Mouse (Mus musculus) induced T-regulatory cell, adult 2 months (primary cell): ENCODE measurements around the gene Eif4e2.

Source experiments
- DNase-seq: peaks from one replicate; pipeline ENCODE4 v3.0.0-alpha.2; 2012; ENCODE audit warnings: low read depth

Gene Eif4e2

GRCm38 (mm10) chr1:87201848-87202247, 11.9 kb upstream of the Eif4e2 start:
- DNase-seq, result no peak

- DNase-seq, result no peak
Observed at GRCm38 (mm10) chr1:87203779-87204178, 9.9 kb upstream of the Eif4e2 start.

DNA sequence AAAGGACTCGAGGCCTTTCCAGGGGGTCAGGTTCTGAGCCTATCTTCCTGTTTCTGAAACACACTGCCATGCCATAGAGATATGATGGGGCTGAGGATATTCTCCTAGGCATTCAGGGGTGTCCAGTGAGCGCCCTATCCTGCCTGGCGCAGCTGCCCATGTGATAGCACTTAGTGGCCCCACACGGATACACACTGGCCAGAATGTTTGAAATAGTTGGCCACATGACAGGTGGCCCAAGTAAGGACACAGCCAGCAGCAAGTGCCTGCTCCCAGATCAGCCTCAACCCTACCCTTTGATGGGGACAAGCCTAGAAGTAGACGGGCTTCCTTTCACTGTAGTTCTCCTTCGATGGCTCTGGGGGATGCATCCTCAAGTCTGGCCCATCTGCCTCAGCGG, 9.2 kb upstream of the Eif4e2 start, which contains the start of gene Chrng:
Gene Chrng, plus strand, starts transcription at position 193 of the 400 bp plus-strand sequence.
- DNase-seq, result no peak

- DNase-seq, result peak; percentile 46
Observed at GRCm38 (mm10) chr1:87205038-87205437, 8.7 kb upstream of the Eif4e2 start.

DNA sequence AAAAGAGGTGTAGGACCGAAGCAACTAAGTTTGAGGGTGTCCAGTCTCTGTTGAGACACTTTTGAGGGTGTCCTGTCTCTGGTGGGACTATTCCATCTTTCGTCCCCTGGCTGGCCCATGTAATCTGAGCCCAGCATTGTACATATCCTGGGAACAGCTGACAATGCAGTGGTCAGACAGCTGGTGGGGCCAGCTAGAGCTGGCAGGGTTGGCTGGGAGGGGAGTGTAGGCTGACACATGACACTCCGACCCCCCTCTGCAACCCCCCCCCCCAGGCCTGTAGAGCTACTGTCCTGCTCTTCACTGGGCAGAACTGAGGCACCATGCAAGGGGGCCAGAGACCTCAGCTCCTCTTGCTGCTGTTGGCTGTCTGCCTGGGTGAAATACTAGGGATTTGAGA, 8.2 kb upstream of the Eif4e2 start:
- DNase-seq, result no peak

GRCm38 (mm10) chr1:87206339-87206738, 7.4 kb upstream of the Eif4e2 start:
- peak; percentile 59 for DNase-seq

DNA sequence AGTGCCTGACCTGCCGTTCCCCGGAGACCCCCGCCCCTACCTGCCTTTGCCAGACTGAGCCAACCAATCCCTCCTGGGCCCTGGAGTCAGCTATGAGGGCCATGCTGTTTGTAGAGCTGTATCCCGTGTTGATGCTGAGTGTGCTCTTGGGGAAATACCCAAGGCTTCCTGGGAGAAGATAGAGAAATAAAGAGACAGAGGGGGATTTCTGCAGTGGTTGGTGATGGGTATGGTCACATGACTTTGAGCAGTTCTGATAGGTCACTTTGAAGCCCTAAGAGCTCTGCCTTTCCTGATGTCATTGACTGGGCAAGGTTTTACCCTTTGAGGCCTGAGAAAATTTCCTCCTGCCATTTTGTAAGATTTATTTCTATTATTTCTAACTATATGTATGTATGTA, 2.3 kb upstream of the Eif4e2 start:
- DNase-seq, result peak; percentile 40

GRCm38 (mm10) chr1:87214748-87215147, 1.0 kb downstream of the Eif4e2 start:
- DNase-seq, result peak; percentile 76

DNA sequence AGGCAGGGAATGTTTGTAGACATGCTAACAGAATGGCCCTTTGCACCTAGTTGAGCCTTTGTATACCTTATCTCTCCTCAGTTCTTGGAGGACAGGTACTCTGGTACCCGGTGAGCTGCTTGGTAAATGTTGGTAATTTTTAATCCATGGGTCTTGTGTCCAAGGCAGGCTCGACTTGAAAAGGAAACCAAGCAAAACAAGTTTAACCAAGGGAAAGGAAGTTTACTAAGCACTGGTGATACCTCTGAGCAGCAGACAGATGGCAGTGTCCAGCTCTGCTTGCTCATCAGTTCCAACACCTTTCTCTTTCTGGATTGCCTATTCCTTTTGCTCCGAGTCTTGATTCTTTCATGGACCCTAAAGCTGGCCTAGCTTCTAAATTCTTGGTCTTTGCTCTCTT, 4.2 kb downstream of the Eif4e2 start:
- DNase-seq, result peak; percentile 52

DNA sequence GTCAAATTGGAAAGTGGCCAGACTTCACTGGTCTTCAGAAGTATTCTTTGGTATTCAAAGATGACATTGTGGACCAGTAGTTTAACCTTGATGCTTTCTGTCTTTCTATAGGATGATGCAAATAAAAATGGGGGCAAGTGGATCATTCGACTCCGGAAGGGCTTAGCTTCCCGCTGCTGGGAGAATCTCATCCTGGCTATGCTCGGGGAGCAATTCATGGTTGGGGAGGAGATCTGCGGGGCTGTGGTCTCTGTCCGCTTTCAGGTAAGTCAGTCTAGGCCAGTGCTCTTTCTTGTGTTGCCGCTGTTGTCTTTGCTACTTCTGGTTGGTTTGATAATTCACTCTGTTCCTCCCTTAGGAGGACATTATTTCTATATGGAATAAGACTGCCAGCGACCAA, 12.0 kb downstream of the Eif4e2 start:
- DNase-seq, result no peak

- DNase-seq, result no peak
Observed at GRCm38 (mm10) chr1:87226409-87227159, 12.9 kb downstream of the Eif4e2 start.

GRCm38 (mm10) chr1:87227160-87227550, 13.4 kb downstream of the Eif4e2 start:
- DNase-seq, result no peak

DNA sequence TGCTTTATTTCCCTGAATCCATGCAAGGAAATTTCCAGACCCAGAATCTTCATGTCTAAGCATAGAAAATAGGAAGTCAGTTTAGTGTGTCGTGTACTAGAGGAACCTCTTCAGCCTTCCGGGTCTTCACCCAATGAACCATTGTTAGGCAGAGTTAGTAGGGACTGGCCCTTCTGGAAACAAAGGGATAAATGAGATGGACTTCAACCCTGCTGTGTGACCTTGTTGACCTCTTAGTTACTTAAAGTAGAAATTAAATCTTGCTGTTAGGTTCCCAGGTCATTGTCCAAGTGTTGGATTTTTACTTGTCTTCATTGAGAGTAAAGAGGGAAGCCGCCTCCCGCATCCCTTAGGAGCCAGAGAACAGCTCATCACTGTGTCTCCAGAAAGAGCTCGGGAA, 16.9 kb downstream of the Eif4e2 start:
- DNase-seq, result no peak

DNA sequence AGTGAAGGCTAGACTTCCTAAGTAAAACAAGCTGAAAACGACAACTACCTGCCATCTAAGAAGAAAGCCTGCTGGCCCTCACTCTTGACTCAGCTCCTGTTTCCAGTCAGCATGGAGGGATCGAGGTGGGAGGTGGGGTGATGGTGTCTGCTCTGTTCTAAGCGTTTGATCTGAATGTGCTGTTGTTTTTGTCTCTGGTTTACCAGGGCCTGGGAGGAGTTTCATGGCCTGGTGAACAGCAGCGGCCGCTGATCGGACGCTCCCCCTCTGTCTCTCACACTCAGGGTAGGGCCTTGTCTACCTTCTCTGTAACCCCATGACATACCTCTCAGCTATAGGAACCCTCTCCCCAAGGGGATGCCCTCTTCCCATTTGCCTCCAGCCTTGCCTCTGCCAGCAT, 18.5 kb downstream of the Eif4e2 start:
- DNase-seq, result no peak

- DNase-seq, result no peak
Observed at GRCm38 (mm10) chr1:87239056-87239455, 25.3 kb downstream of the Eif4e2 start.

- DNase-seq, result no peak
Observed at GRCm38 (mm10) chr1:87243021-87243420, 29.3 kb downstream of the Eif4e2 start.

DNA sequence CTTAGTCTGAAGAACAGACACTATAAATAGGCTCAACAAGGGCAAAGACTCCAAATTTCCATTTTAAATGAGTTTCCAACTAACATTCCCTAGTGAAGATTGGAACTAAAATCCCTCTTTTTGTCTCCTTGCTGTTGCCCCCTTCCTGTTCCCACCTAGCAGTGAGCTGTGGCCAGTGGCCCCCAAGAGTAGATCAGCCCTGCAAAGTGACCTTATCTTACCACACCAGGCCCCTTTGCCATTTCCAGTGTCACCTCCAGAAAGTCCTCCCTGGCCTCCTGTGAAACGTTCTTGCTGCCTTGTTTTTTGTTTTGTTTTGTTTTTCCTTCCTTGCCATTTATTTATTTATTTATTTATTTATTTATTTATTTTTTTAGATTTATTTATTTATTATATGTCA, 31.7 kb downstream of the Eif4e2 start:
- DNase-seq, result no peak

DNA sequence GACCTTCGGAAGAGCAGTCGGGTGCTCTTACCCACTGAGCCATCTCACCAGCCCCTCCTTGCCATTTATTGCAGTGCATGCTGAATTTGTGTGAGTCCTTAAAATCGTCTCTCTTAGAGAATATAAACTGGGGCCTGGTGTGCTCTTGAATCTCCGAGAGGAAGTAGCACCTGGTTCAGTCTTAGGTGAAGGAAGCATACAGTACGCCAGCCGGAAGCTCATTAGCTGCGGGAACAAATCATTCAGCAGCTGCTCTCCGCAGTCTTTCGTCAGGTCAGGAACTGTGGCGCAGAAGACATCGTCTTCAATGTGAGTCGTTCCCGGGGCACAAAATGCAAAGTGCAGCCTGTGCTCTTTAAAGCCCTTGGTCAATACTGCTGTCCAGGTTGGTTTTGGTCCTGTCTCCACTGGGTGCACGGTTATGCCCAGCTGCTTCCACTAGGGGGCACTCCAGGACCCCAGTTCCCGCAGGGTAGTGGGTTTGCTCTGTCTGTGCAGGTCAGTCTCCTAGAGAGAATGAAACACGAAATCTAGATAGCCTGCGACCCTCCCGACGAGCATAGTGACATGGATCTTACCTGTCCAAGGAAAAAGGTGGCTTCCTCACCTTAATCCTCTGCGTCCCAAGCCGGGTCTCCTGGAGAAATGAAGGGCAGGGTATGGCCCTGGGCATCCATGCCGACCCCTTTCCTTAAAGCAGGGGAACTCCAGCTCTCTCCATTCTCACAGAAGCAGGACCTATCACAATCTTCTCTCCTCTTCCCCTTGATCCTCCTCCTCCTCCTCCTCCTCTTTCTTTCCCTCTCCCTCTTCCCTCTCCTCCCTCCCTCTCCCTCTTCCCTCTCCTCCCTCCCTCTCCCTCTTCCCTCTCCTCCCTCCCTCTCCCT, 32.5 kb downstream of the Eif4e2 start:
- DNase-seq, result peak; percentile 76

- no peak for DNase-seq
Observed at GRCm38 (mm10) chr1:87252040-87252609, 38.4 kb downstream of the Eif4e2 start.

DNA sequence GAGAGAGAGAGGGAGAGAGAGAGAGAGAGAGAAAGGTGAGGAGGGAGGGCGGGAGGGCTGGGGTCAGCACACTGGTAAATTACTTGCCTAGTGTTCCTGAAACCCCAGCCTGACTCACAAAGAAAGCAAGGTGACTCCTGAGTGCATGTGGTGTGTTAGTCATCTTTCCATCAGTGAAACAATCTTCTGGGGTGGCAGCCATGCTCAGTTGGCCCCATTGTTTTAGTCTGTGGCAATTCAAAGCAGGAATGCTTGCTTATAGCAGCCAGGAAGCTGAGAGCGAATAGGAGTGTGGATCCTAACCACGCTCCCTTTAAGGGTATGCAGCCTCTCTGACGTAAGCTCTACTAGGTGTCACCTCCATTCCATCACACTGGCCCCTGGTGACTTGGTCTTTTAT, 41.5 kb downstream of the Eif4e2 start:
- DNase-seq, result no peak

GRCm38 (mm10) chr1:87257691-87258090, 44.0 kb downstream of the Eif4e2 start:
- DNase-seq, result no peak

- no peak for DNase-seq
Observed at GRCm38 (mm10) chr1:87258484-87258883, 44.8 kb downstream of the Eif4e2 start.

DNA sequence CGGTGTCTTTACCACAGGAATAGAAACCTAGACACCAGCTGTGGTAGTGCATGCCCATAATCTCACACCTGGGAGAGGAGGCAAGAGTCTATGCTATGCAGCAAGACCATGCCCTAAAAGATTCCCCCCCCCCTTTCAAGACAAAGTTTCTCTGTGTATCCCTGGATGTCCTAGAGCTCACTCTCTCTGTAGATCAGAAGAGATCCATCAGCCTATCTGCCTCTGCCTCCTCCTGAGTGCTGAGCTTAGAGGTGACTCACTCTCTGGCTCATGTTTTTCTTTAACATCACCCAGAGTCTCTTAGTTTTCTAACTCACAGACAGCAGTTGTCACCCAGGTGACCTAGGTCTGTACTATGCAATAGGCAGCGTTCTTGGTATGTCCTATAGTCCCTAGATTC, 45.6 kb downstream of the Eif4e2 start:
- DNase-seq, result no peak
